Mouse (Mus musculus): Measurements from ENCODE around the gene Nphs1. TPM values are rescaled to one million over a fixed set of nuclear protein-coding genes. Genes with fewer than 3 reads are reported as not detected.
A peak's percentile ranks its signal among the peaks of the same experiment; 100 is the strongest.

Gene Nphs1
- polyA plus RNA-seq, 1 experiment from 2014 or later, result 0.06 TPM

- whole genome bisulfite sequencing (ENCODE audit: insufficient replicate concordance), result 3% methylated on average over 36 of the region's 38 CpGs
- no peak for DNase-seq
- Histone ChIP-seq H3K27ac (ENCODE audit: low read depth) (no peak overlapping the region), H3K4me1 (ENCODE audit: insufficient read depth) (peaks cover 12% of the 10 kb centered on the region), H3K27me3 (ENCODE audit: insufficient read depth, low read length) (peaks cover 28% of the 10 kb centered on the region), H3K9me3 (ENCODE audit: low read length) (no peaks in the 10 kb centered on the region), H3K9ac (replicated peaks) (no peak overlapping the region), H3K4me2 (ENCODE audit: low read depth, low read length) (peak overlapping the region; percentile 83), H3K36me3 (replicated peaks; ENCODE audit: insufficient read depth, low read length) (no peaks in the 10 kb centered on the region), H3K4me3 (ENCODE audit: low read depth, low read length) (0 out of 2 replicates have a peak overlapping the region, but pooled peaks have one; percentile 50)
- ATAC-seq, result 0 out of 2 replicates have a peak, but pooled peaks have one; percentile 5
- TF ChIP-seq CTCF (IDR thresholded peaks at IDR 0.05; ENCODE audit: low read depth) (no peak), EP300 (IDR thresholded peaks at IDR 0.05; ENCODE audit: low read depth) (no peak)
Observed at GRCm38 (mm10) chr7:30444154-30444970, 13.8 kb upstream of the Nphs1 start.

DNA sequence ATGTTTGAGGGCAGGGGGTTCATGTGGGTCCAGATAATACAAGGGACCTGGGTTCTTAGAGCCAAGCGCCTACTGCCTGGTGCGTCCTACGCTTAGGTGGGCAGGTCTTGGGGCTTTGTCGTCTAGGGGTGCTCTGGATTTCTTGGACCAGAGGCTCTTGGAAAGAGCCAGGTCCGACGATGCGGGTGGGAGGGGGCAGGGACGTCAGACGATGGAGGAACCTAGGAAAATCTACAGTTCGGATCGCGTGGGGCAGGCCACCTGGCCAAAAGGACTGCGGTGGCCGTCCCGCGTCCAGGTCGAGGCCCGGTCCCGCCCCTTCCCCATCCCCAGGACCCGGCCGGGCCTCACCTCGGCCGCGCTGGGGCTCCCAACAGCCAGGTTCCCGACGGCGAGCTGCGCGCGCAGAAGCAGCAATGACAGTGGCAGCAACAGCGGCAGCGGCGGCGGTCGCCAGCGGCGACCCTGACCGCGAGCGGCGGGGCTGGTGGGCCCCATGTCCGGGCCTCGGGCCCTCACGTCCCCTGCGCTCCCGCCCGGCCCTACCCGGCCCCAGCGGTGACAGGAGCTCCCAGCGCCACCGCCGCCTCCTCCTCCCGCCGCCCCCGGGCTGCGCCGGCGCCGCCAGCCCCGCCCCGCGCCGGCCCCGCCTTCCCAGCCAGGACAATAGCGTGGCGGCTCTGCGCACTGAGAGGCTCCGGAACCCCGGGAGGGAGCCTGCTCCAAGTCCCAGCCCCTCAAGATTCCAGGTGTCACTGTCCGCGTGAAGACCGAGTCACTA is 13.0 kb upstream of the Nphs1 start, which contains the start of gene Aplp1:
Aplp1 (minus strand) TSS at position 565 of the 781 bp plus-strand sequence.
- peak within 1 kb of the TSS; percentile 83 for H3K4me2 ChIP-seq (ENCODE audit: low read depth, low read length)
- H3K27ac ChIP-seq (ENCODE audit: low read depth), result no peak within 1 kb of the TSS
- DNase-seq, result peak; percentile 49
- H3K4me3 ChIP-seq (ENCODE audit: low read depth, low read length), result peak within 1 kb of the TSS; percentile 50
- peaks cover 12% of the 10 kb centered on the region for H3K4me1 ChIP-seq (ENCODE audit: insufficient read depth)
- WGBS (ENCODE audit: insufficient replicate concordance), result 1% methylated on average over 42 of the region's 72 CpGs
- no peak within 1 kb of the TSS; the same call in 1 of the 2 replicates for H3K9ac ChIP-seq (replicated peaks)
- ATAC-seq, result peak; percentile 41; the same call in 1 of the 2 replicates
- no peaks in the 10 kb centered on the region for H3K9me3 ChIP-seq (ENCODE audit: low read length)
- H3K27me3 ChIP-seq (ENCODE audit: insufficient read depth, low read length), result peaks cover 28% of the 10 kb centered on the region
- TF ChIP-seq CTCF (IDR thresholded peaks at IDR 0.05; ENCODE audit: low read depth), result no peak
- no peak for TF ChIP-seq EP300 (IDR thresholded peaks at IDR 0.05; ENCODE audit: low read depth)
- no peaks in the 10 kb centered on the region for H3K36me3 ChIP-seq (replicated peaks; ENCODE audit: insufficient read depth, low read length)

GRCm38 (mm10) chr7:30450241-30450640 is 7.9 kb upstream of the Nphs1 start:
- WGBS (ENCODE audit: insufficient replicate concordance), result 72% methylated on average over 7 of the region's 7 CpGs
- Histone ChIP-seq H3K27ac (ENCODE audit: low read depth) (no peak overlapping the region), H3K36me3 (replicated peaks; ENCODE audit: insufficient read depth, low read length) (no peaks in the 10 kb centered on the region), H3K4me3 (ENCODE audit: low read depth, low read length) (no peak overlapping the region), H3K27me3 (ENCODE audit: insufficient read depth, low read length) (peaks cover 32% of the 10 kb centered on the region), H3K9me3 (ENCODE audit: low read length) (no peaks in the 10 kb centered on the region), H3K4me1 (ENCODE audit: insufficient read depth) (peaks cover 13% of the 10 kb centered on the region), H3K4me2 (ENCODE audit: low read depth, low read length) (no peak overlapping the region), H3K9ac (replicated peaks) (no peak overlapping the region)
- TF ChIP-seq EP300 (IDR thresholded peaks at IDR 0.05; ENCODE audit: low read depth) (no peak), CTCF (IDR thresholded peaks at IDR 0.05; ENCODE audit: low read depth) (no peak)
- no peak for ATAC-seq
- DNase-seq, result no peak

- H3K4me3 ChIP-seq (ENCODE audit: low read depth, low read length), result peak overlapping the region; percentile 15; the same call in 1 of the 2 replicates
- no peak overlapping the region for H3K9ac ChIP-seq (replicated peaks)
- H3K36me3 ChIP-seq (replicated peaks; ENCODE audit: insufficient read depth, low read length), result no peaks in the 10 kb centered on the region
- peaks cover 12% of the 10 kb centered on the region for H3K4me1 ChIP-seq (ENCODE audit: insufficient read depth)
- H3K4me2 ChIP-seq (ENCODE audit: low read depth, low read length), result peak overlapping the region; percentile 36; the same call in 1 of the 2 replicates
- no peaks in the 10 kb centered on the region for H3K9me3 ChIP-seq (ENCODE audit: low read length)
- WGBS (ENCODE audit: insufficient replicate concordance), result 20% methylated on average over 25 of the region's 25 CpGs
- DNase-seq, result no peak
- H3K27ac ChIP-seq (ENCODE audit: low read depth), result no peak overlapping the region
- H3K27me3 ChIP-seq (ENCODE audit: insufficient read depth, low read length), result peaks cover 55% of the 10 kb centered on the region
- TF ChIP-seq EP300 (IDR thresholded peaks at IDR 0.05; ENCODE audit: low read depth) (no peak), CTCF (IDR thresholded peaks at IDR 0.05; ENCODE audit: low read depth) (no peak)
- ATAC-seq, result peak; percentile 21; the same call in 1 of the 2 replicates
Observed at GRCm38 (mm10) chr7:30453327-30453726, 4.8 kb upstream of the Nphs1 start.

DNA sequence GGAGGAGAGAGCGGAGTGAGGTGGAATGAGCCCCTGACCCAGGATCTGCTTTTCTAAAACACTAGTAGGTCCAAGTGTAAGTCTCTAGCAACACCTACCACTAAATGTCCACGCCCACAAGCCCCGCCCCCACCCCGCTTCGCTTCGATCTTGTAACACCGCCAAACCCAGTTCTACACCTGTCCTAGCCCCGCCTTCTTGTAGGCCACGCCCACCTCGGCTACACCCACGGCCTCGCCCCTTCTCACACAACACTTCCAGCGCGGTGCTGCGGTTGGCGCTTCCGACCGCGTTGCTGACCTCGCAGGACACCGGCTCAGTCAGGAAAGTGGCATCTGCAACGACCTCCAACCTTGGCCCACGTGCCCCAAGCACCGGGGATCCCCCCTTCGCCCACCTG is 4.3 kb upstream of the Nphs1 start:
- Histone ChIP-seq H3K27me3 (ENCODE audit: insufficient read depth, low read length) (peaks cover 59% of the 10 kb centered on the region), H3K27ac (ENCODE audit: low read depth) (no peak overlapping the region), H3K9me3 (ENCODE audit: low read length) (no peaks in the 10 kb centered on the region), H3K4me2 (ENCODE audit: low read depth, low read length) (peak overlapping the region; percentile 36; the same call in 1 of the 2 replicates), H3K36me3 (replicated peaks; ENCODE audit: insufficient read depth, low read length) (no peaks in the 10 kb centered on the region), H3K4me3 (ENCODE audit: low read depth, low read length) (peak overlapping the region; percentile 15; the same call in 1 of the 2 replicates), H3K4me1 (ENCODE audit: insufficient read depth) (peaks cover 12% of the 10 kb centered on the region), H3K9ac (replicated peaks) (no peak overlapping the region)
- WGBS (ENCODE audit: insufficient replicate concordance), result 2% methylated on average over 25 of the region's 25 CpGs
- DNase-seq (peak; percentile 86), ATAC-seq (peak; percentile 85)
- no peak for TF ChIP-seq CTCF (IDR thresholded peaks at IDR 0.05; ENCODE audit: low read depth)
- TF ChIP-seq EP300 (IDR thresholded peaks at IDR 0.05; ENCODE audit: low read depth), result no peak

DNA sequence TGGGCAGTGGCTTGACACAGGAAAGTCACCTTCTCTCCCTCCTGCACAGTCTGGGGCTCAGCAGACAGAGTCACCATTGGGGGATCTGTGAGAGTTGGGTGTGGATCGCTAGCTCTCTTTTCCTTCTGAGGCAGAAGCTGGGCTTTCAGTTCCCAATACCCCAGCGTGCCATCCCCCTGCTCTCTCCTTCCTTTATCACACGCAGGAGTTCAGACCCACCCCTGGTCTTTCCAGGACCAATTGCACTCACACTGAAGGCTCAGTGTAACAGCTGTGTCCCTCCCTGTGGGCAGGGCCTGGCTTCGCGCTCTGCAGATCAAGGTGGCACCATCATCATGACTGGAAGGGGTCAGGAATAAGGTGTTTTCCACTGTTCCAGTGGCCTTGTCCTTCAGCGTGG is 3.9 kb upstream of the Nphs1 start:
- no peak overlapping the region for H3K4me3 ChIP-seq (ENCODE audit: low read depth, low read length)
- H3K36me3 ChIP-seq (replicated peaks; ENCODE audit: insufficient read depth, low read length), result no peaks in the 10 kb centered on the region
- ATAC-seq, result no peak
- H3K27ac ChIP-seq (ENCODE audit: low read depth), result no peak overlapping the region
- H3K27me3 ChIP-seq (ENCODE audit: insufficient read depth, low read length), result peaks cover 63% of the 10 kb centered on the region
- H3K4me1 ChIP-seq (ENCODE audit: insufficient read depth), result peaks cover 12% of the 10 kb centered on the region
- peak overlapping the region; percentile 36; the same call in 1 of the 2 replicates for H3K4me2 ChIP-seq (ENCODE audit: low read depth, low read length)
- no peak for DNase-seq
- no peak overlapping the region for H3K9ac ChIP-seq (replicated peaks)
- TF ChIP-seq CTCF (IDR thresholded peaks at IDR 0.05; ENCODE audit: low read depth), result no peak
- TF ChIP-seq EP300 (IDR thresholded peaks at IDR 0.05; ENCODE audit: low read depth), result no peak
- 14% methylated on average over 6 of the region's 6 CpGs for WGBS (ENCODE audit: insufficient replicate concordance)
- H3K9me3 ChIP-seq (ENCODE audit: low read length), result no peaks in the 10 kb centered on the region

All from liver, postnatal 0 days (tissue).